Mouse (Mus musculus) gastrocnemius, postnatal 4 days (tissue): ENCODE results near the gene Kdelc2. TPM values are rescaled to one million over a fixed set of nuclear protein-coding genes. Genes with fewer than 3 reads are reported as not detected.
A peak's percentile ranks its signal among the peaks of the same experiment; 100 is the strongest.

Experiments used
- DNase-seq, 2 experiments: peaks; one replicate each; pipeline ENCODE4 v3.0.0; 2021 to 2022; ENCODE audit warnings: low spot score in 2 of 2, mixed read lengths in 2 of 2
- total RNA-seq, 2 experiments: library from RNA; stranded (reverse); gene quantifications; 2 replicates each; pipeline ENCODE4 v1.2.3; 2021

The Kdelc2 gene
- total RNA-seq, 2 experiments from 2014 or later = 25.3 to 25.5 TPM

DNA sequence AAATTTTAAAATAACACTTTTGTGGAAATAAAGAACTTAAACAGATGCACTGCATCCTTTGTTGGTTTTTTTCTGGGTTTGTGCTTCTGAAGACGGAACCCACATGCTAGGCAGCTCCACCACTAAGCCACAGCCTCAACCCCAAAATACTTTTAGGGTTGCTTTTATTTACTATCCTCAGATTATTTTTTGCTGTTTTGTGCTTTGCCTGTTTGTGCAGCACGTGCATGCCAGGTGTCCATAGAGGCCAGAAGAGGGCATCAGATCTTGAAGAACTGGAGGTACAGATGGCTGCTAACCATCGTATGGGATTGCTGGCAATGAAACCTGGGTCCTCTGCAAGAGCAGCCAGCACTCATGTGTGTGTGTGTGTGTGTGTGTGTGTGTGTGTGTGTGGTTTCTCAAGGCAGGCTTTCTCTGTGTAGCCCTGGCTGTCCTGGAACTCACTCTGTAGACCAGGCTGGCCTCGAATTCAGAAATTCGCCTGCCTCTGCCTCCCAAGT is 2.7 kb upstream of the Kdelc2 start:
- DNase-seq = no peak

GRCm38 (mm10) chr9:53384873-53385272 is 1.0 kb downstream of the Kdelc2 start:
- no peak for DNase-seq

DNA sequence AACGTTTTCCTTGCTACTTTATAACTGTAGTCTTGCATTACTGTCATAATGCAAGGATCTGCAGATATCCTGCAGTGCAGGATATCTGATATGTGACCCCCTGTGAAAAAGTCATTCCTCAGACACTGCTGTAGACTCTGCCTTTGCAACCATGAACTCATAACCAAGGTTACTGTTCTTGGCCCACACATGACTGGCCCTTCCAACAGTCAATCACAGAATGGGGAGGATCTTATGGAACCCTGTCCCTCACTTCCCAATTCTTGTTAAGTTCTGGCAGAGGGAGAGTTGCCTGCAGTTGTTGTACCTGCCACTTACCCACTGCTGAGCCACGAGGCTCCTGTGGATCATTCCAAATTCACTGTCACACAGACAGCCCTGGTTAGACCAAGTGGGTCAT is 3.6 kb downstream of the Kdelc2 start:
- DNase-seq = no peak

DNA sequence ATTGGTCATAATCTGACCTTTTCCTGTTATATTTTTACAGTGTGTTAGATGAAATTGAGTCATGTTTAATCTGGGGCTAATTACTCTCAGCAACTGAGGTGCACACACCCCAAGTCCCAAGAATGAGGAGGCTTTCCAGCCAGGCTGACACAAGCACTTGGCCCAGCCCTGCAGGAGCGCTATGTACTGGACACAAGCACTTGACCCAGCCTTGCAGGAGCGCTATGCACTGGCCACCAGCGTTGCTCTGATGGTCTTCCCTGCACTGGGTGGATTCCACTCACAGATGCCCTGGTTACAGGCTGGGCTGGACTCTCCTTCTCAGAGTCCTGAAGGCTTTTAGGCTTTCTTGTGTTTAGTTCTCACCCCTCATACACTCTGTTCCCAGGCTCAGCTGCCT is 5.3 kb downstream of the Kdelc2 start:
- no peak for DNase-seq

GRCm38 (mm10) chr9:53390136-53390535 is 6.3 kb downstream of the Kdelc2 start:
- DNase-seq = no peak

DNA sequence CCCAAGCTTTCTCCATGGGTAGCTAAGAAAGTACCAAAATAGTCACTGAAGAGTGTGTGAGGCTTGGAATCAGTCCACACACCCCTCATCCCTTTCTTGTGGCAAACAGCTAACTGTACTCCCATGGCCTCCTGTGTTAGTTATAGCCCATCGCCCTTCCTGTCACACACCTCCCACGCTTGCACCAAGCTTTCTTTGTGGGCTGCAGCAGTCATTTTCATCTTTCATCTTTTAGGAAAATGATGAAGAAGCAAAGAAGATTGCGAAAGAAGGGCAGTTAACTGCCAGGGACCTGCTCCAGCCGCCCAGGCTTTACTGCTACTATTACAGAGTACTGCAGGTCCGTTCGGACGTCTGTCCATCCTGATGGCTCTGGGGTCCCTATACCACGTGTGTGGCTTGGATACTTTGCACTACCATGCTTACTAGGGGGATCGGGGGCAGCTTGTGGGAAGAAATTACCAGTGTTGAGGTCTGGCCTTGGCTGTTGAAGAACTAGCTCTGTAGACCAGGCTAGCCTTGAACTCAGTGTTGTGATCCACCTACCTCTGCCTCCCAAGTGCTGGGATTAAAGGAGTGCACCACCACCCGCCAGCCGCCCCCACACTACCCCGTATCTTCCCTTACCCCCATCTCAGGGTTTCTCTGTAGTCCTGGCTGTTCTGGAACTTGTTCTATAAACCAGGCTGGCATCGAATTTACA is 14.0 kb downstream of the Kdelc2 start:
- no peak for DNase-seq

DNA sequence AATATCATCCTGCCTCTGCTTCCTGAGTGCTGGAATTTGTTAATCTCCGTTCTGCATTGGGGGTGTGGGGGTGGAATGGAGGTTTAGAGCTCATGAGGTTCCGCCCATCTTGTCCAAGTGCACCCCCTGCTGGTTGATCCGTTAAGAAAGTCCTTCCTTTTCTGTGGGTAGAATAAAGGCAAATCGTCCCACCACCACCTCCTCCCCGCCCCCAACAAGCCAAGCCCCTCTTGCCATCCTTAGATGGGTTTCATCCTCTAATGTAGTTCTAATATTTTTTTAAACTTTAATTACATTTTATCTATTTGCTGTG is 14.5 kb downstream of the Kdelc2 start:
- DNase-seq = peak; percentile 30 to 39

DNA sequence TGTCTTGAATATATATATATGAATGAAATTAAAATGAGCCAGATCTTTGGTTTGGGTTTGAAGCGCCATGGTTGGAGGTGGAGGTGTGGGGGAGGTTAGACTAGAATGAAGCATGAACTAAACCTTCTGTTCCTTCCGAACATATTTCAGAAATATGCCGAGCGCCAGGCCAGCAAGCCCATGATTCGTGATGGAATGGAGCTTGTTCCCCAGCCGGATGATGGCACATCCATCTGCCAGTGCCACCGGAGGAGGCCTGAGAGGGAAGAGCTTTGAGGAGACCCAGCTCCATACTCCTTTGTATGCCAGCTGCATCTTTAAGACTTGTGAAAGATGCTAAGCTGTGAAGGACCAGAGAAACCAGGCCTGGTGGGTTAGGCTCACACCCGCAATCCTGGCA is 15.7 kb downstream of the Kdelc2 start:
- DNase-seq = no peak

DNA sequence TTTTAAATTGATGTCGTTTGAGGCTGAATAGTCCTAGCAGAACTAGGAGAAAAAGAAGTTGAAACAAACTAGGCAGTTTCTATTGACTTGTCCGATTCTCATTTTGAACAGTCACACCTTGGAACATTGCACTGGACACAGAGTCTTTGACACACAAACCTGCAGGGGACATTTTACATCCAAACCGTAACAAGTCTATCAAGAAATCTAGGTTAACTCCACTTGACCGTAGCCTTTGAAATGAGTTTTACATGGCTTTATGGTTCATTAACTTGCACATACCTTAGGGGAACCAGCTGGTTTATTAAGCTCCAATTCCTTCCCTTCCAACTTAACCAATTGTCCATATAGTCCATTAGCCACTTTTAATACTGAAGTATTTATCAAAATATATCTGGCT is 16.9 kb downstream of the Kdelc2 start:
- no peak for DNase-seq

- no peak for DNase-seq
These were observed 17.3 kb downstream of the Kdelc2 start for GRCm38 (mm10) chr9:53401146-53401545.

GRCm38 (mm10) chr9:53402291-53402711 is 18.5 kb downstream of the Kdelc2 start, which contains the start of gene 4930550C14Rik:
Gene 4930550C14Rik (plus strand): TSS chr9:53402325.
- DNase-seq = peak in 1 of 2 experiments; percentile 49

DNA sequence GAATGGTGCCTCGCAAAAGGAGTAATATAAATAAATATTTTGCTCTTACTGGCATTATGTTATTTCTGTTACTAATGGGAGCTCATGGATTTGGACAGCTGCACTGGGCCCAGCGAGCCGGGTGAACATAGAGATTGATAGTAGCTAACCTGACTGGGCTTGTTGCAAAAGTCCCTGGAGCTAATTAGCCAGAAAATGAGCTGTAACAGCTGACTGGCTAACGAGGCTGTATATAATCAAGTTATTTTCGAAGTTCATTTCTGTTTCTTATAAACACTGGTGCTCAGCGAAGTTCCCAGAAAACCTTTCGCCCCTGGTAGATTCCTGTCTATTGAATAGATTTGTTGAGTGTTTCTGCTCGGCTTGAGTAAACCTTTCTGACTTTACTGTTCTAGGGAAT is 19.2 kb downstream of the Kdelc2 start:
- DNase-seq = no peak

GRCm38 (mm10) chr9:53404050-53404752 is 20.4 kb downstream of the Kdelc2 start:
- no peak for DNase-seq

DNA sequence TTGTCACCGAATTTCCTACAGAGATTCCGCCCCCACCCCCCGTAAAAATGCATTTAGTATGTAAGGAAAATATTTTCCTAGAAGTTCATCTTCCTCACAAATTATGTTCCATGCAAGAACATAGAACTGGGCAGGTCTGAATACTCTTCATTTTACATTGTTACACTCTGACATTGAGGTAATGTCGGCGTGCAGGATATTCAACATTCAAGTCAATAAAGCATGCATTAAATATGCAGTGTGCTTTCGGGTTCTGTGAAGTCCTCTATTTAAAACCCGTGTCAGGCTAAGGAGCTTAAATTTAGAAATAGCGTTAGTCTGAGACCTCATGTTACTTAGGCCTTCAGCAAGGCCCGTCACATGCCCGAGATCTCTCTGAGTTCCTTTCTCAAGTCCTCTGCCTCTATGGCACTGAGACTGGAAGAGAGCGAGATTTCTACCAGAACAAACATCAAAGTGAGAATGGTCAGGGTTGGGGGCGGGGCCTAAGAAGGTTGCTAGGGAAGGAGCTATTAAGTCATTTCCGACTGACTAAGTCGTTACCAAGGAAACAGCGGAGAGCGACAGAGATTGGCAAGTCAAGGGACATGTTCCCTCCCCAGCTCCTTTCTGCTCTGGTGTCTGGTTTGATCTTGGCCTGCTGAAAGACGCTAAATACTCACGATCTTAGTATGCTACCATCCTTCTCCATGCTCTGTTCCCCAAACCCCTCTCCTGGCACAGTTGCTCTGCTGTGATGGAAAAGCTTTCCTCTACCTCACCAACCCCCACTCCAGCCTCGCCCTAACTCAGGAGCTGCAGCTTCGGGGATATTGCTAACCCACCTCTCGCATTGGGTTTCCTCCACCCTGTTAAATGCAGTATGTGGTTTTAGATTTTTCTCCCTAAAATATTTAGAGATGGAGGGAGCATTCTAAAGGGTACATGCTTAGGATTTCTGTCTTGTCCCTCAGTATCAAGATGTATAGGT is 21.2 kb downstream of the Kdelc2 start:
- DNase-seq = peak in 1 of 2 experiments; percentile 56

GRCm38 (mm10) chr9:53408548-53408947 is 24.7 kb downstream of the Kdelc2 start:
- DNase-seq = no peak

DNA sequence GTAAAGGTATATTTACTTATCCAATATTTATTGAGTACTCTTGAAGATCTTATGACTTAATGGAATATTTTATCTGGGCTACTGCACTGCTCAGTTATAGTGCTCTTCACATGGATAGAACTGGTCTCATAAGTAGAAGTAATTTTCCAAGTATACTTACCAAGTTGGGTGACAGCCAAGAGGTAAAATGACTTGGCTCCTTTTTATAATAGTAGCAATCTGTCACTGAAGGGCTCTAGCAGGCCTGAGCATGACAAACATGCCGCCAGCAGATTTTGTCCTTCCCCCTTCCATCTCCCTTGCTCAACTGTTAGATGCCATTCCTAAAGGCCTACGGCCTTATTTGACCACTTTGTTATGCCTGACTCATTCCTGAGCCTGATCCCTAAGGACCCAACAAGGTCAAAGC is 25.1 kb downstream of the Kdelc2 start:
- DNase-seq = no peak

DNA sequence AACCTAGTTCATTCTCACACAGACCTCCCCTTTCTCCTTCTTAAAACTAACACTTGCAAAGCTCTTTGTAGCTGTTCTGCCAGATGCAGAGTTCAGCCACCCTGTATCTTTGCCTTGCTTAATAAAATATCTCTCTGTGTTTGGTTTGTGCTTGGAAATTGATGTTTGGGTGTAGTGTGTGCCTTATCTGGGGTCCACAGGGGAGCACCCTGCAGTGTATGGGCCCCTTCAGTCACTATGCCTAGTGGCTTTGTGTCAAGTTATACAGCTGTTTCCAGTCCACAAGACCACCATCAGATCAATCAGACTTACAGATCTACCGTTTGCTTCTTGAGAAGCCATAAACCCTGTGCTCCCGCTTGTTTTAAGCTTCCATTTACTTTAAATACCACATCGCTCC is 25.6 kb downstream of the Kdelc2 start:
- no peak for DNase-seq

DNA sequence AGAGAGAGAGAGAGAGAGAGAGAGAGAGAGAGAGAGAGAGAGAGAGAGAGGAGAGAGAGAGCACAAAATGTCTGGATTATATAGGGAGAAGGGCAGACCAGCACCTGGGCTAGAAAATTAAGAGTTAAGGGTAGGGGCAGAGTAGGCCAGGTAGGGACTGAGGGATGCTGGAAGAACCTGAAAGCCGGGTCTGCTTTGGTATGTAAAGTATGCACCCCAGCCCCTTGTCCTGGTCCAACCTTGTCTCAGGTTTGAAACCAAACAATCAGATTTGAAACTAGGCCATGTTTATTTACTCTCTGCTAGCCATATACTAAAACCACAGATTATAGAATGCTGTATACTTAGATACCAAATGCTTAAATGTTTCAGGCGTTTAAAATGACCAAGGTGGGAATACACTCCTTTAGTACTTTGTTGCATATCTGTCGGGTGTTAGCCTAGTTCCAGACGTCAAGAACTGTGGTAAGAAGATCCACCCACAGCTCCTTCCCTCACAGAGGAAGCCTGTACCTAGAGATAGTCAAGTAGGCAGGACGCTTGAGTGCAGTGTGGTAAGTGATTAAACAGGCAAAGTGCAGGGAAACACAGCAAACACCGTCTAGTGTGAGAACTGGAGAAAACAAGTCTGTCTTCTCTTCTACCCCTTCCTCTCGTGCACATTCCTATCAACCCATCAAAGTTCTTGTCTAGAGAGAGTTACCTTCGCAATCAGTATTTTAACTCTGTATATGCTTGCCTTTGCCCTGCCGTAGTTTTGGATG is 38.5 kb downstream of the Kdelc2 start:
- no peak for DNase-seq

DNA sequence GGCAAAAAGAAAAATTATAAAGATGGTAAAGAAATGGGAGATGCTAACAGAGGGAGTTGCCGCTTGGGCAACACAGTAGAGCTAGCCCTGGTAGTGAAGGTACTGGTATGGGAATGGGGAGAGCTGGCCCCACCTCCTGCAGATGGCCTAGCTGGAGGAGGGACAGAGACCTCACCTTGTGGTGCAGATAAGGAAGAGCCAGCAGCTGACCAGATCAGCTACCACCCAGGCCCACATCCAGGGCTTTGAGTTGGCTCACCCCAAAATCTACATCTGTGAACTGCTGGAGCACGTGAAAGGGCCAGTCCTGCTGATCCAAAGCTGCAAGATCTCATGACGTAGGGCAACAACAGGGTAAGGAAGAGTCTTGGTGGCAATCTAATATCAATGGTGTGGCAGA is 42.9 kb downstream of the Kdelc2 start:
- DNase-seq = peak in 1 of 2 experiments; percentile 2

DNA sequence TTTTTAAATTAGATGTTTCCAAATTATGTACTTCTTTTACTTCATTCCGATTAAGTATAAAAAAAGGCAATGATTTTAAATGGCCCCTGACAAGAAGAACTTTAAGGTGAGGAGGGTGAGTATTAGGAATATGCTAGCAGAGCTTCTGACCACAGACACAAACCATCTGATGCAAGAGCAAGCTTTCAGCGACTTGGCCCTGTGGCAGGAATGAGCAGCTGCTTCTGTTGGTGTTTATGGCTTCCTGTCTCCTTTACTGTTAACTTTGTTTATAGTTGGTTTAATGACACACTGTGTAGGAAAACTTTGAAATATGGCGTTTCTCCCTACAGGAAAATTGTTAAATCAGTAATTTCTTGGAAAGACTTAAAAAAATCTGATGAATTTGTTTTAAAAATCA is 43.8 kb downstream of the Kdelc2 start:
- no peak for DNase-seq
